Mouse (Mus musculus): ENCODE measurements around the gene Slc25a29. TPM values are rescaled to one million over a fixed set of nuclear protein-coding genes. Genes with fewer than 3 reads are reported as not detected.

Slc25a29 gene
- polyA plus RNA-seq, 1 experiment from 2014 or later: 9.1 TPM

DNA sequence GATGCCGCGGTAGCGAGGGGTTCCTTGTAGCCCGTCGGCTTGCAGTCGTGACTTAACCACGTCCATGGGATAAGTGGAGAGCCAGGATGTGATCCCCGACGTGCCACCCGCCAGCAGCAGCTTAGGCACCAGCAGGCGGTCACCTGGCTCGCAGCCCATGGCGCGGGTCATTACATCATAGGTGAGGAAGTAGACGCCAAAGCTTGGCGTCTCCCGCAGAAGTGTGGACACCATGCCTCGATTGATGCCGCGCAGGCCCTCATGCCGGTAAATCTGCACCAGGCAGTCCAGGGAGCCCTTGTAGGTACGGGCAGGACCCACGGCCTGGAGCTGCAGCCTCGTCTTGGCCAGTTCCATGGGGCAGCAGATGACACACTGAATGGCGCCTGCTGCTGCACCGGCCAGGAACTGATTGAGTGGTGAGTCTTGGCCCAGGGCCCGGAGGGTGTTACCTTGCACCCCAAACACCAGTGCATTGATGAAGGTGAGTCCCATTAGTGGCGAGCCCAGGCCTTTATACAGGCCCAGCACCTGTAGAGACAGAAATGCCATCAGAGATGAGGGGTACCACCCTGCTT, 8.6 kb downstream of the Slc25a29 start:
- Histone ChIP-seq H3K27me3 (ENCODE audit: insufficient read depth, low read length) (no peaks in the 10 kb centered on the region), H3K9me3 (ENCODE audit: low read length) (no peaks in the 10 kb centered on the region), H3K4me3 (ENCODE audit: low read length) (no peak overlapping the region), H3K9ac (replicated peaks; ENCODE audit: low read length) (no peak overlapping the region), H3K27ac (ENCODE audit: low read length) (no peak overlapping the region), H3K4me2 (replicated peaks; ENCODE audit: low read depth, low read length) (no peak overlapping the region), H3K36me3 (ENCODE audit: insufficient read depth, low read length) (peaks cover 20% of the 10 kb centered on the region), H3K4me1 (ENCODE audit: insufficient read depth, low read length) (peaks cover 4% of the 10 kb centered on the region)
- ATAC-seq (ENCODE audit: low FRiP score, low TSS enrichment): no peak
- 94% methylated on average over 28 of the region's 28 CpGs for WGBS

DNA sequence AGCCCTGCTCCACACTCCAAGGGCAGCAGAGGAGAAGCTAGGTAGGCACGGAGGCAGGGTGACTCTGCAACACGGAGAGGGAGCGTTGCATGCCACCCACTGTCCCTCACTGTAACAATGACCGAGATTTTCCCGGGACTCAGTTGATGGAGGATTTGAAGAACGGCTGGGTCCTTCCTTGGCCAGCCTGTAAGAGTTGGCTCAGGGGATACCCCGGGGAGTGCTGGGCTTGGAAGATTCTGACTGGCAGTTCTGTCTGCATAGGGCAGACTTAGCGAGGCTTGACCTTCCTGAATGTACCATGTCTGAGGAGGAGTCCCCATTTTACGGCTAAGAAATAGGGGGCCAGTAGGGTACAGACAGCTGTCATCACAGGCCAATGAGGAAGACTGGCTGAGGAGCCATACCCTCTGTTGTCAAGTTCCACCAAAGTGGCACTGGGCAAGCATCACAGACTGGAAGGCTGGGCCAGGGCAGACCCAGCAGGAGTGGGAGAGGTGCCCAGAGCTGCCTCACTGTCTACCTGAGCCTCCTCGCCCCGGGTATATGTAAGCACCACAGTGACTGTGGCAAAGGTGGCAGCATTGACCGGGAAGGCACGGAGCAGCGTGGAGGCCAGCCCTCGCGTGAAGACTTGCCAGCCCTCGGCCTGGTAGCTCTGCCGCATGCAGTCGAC, 9.3 kb downstream of the Slc25a29 start:
- no peak overlapping the region for H3K9ac ChIP-seq (replicated peaks; ENCODE audit: low read length)
- no peak overlapping the region for H3K27ac ChIP-seq (ENCODE audit: low read length)
- no peaks in the 10 kb centered on the region for H3K4me1 ChIP-seq (ENCODE audit: insufficient read depth, low read length)
- no peak for ATAC-seq (ENCODE audit: low FRiP score, low TSS enrichment)
- H3K4me2 ChIP-seq (replicated peaks; ENCODE audit: low read depth, low read length): no peak overlapping the region
- 93% methylated on average over 19 of the region's 19 CpGs for WGBS
- H3K4me3 ChIP-seq (ENCODE audit: low read length): no peak overlapping the region
- H3K36me3 ChIP-seq (ENCODE audit: insufficient read depth, low read length): peaks cover 20% of the 10 kb centered on the region
- H3K9me3 ChIP-seq (ENCODE audit: low read length): no peaks in the 10 kb centered on the region
- no peaks in the 10 kb centered on the region for H3K27me3 ChIP-seq (ENCODE audit: insufficient read depth, low read length)

GRCm38 (mm10) chr12:108825561-108826224, 10.0 kb downstream of the Slc25a29 start:
- H3K36me3 ChIP-seq (ENCODE audit: insufficient read depth, low read length): peaks cover 20% of the 10 kb centered on the region
- WGBS: 90% methylated on average over 13 of the region's 13 CpGs
- H3K4me2 ChIP-seq (replicated peaks; ENCODE audit: low read depth, low read length): no peak overlapping the region
- no peaks in the 10 kb centered on the region for H3K27me3 ChIP-seq (ENCODE audit: insufficient read depth, low read length)
- H3K9ac ChIP-seq (replicated peaks; ENCODE audit: low read length): no peak overlapping the region
- H3K27ac ChIP-seq (ENCODE audit: low read length): no peak overlapping the region
- no peaks in the 10 kb centered on the region for H3K4me1 ChIP-seq (ENCODE audit: insufficient read depth, low read length)
- H3K4me3 ChIP-seq (ENCODE audit: low read length): no peak overlapping the region
- ATAC-seq (ENCODE audit: low FRiP score, low TSS enrichment): no peak
- no peaks in the 10 kb centered on the region for H3K9me3 ChIP-seq (ENCODE audit: low read length)

GRCm38 (mm10) chr12:108824225-108824874, 11.3 kb downstream of the Slc25a29 start:
- no peak for ATAC-seq (ENCODE audit: low FRiP score, low TSS enrichment)
- 82% methylated on average over 15 of the region's 15 CpGs for WGBS

DNA sequence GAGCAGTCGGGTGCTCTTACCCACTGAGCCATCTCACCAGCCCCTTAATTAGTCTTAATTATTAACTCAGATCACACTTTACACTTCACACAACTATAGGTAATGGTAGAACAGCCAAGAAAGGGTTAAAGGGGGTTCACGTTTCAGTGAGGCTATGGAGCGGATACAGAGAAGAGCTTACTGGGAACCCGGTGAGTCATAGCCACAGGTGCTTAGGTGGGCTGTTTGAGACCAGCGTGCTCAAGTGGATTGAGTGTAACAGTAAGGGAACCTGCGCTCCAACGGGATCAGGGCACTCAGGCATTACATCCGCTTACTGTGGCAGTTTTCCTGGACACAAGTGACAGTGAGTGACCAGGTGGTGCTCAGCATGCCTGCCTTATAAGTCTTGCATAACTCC, 12.6 kb downstream of the Slc25a29 start:
- peak; percentile 69 for ATAC-seq (ENCODE audit: low FRiP score, low TSS enrichment)
- peaks cover 16% of the 10 kb centered on the region for H3K36me3 ChIP-seq (ENCODE audit: insufficient read depth, low read length)
- H3K27me3 ChIP-seq (ENCODE audit: insufficient read depth, low read length): no peaks in the 10 kb centered on the region
- H3K4me1 ChIP-seq (ENCODE audit: insufficient read depth, low read length): no peaks in the 10 kb centered on the region
- H3K9ac ChIP-seq (replicated peaks; ENCODE audit: low read length): no peak overlapping the region
- no peak overlapping the region for H3K27ac ChIP-seq (ENCODE audit: low read length)
- H3K4me3 ChIP-seq (ENCODE audit: low read length): no peak overlapping the region
- whole genome bisulfite sequencing: 43% methylated on average over 8 of the region's 8 CpGs
- no peaks in the 10 kb centered on the region for H3K9me3 ChIP-seq (ENCODE audit: low read length)
- H3K4me2 ChIP-seq (replicated peaks; ENCODE audit: low read depth, low read length): no peak overlapping the region

More at GRCm38 (mm10) chr12:108824225-108824874, 11.3 kb downstream of the Slc25a29 start:
- H3K27ac ChIP-seq (ENCODE audit: low read length): no peak overlapping the region
- no peak overlapping the region for H3K4me3 ChIP-seq (ENCODE audit: low read length)
- H3K36me3 ChIP-seq (ENCODE audit: insufficient read depth, low read length): peaks cover 20% of the 10 kb centered on the region
- H3K4me1 ChIP-seq (ENCODE audit: insufficient read depth, low read length): no peaks in the 10 kb centered on the region
- no peak overlapping the region for H3K4me2 ChIP-seq (replicated peaks; ENCODE audit: low read depth, low read length)
- H3K27me3 ChIP-seq (ENCODE audit: insufficient read depth, low read length): no peaks in the 10 kb centered on the region
- no peaks in the 10 kb centered on the region for H3K9me3 ChIP-seq (ENCODE audit: low read length)
- no peak overlapping the region for H3K9ac ChIP-seq (replicated peaks; ENCODE audit: low read length)

GRCm38 (mm10) chr12:108820461-108820860, 15.2 kb downstream of the Slc25a29 start:
- no peak for ATAC-seq (ENCODE audit: low FRiP score, low TSS enrichment)
- WGBS: 91% methylated on average over 4 of the region's 4 CpGs
- peaks cover 10% of the 10 kb centered on the region; the same call in 1 of the 2 replicates for H3K36me3 ChIP-seq (ENCODE audit: insufficient read depth, low read length)
- H3K4me2 ChIP-seq (replicated peaks; ENCODE audit: low read depth, low read length): no peak overlapping the region
- H3K4me3 ChIP-seq (ENCODE audit: low read length): no peak overlapping the region
- H3K27ac ChIP-seq (ENCODE audit: low read length): no peak overlapping the region
- H3K27me3 ChIP-seq (ENCODE audit: insufficient read depth, low read length): no peaks in the 10 kb centered on the region
- H3K9me3 ChIP-seq (ENCODE audit: low read length): no peaks in the 10 kb centered on the region
- no peak overlapping the region for H3K9ac ChIP-seq (replicated peaks; ENCODE audit: low read length)
- H3K4me1 ChIP-seq (ENCODE audit: insufficient read depth, low read length): no peaks in the 10 kb centered on the region

GRCm38 (mm10) chr12:108816569-108816968, 19.1 kb downstream of the Slc25a29 start:
- Histone ChIP-seq H3K9me3 (ENCODE audit: low read length) (no peaks in the 10 kb centered on the region), H3K27me3 (ENCODE audit: insufficient read depth, low read length) (no peaks in the 10 kb centered on the region), H3K9ac (replicated peaks; ENCODE audit: low read length) (no peak overlapping the region), H3K27ac (ENCODE audit: low read length) (no peak overlapping the region), H3K4me1 (ENCODE audit: insufficient read depth, low read length) (no peaks in the 10 kb centered on the region; the same call in 1 of the 2 replicates), H3K36me3 (ENCODE audit: insufficient read depth, low read length) (peaks cover 15% of the 10 kb centered on the region; the same call in 1 of the 2 replicates), H3K4me2 (replicated peaks; ENCODE audit: low read depth, low read length) (no peak overlapping the region), H3K4me3 (ENCODE audit: low read length) (no peak overlapping the region)
- 70% methylated on average over 11 of the region's 11 CpGs for WGBS
- no peak for ATAC-seq (ENCODE audit: low FRiP score, low TSS enrichment)

DNA sequence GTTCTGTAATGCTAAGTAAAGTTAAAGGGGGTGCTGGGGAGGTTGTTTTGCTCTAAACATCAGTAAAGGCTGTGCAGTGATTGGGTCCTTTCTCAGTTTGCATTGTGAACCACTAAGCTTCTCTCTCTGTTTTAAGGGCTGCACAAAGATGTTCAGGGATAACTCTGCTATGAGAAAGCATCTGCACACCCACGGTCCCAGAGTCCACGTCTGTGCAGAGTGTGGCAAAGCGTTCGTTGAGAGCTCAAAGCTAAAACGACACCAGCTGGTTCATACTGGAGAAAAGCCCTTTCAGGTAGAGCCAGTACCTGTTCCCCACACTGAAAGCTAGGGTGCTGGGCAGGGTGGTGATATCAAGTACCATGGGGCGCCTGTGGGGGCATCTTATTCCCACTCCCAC, 21.2 kb downstream of the Slc25a29 start:
- WGBS: 88% methylated on average over 6 of the region's 6 CpGs
- Histone ChIP-seq H3K4me3 (ENCODE audit: low read length) (no peak overlapping the region), H3K27ac (ENCODE audit: low read length) (no peak overlapping the region), H3K27me3 (ENCODE audit: insufficient read depth, low read length) (no peaks in the 10 kb centered on the region), H3K9ac (replicated peaks; ENCODE audit: low read length) (no peak overlapping the region), H3K4me1 (ENCODE audit: insufficient read depth, low read length) (no peaks in the 10 kb centered on the region; the same call in 1 of the 2 replicates), H3K9me3 (ENCODE audit: low read length) (no peaks in the 10 kb centered on the region), H3K36me3 (ENCODE audit: insufficient read depth, low read length) (peaks cover 15% of the 10 kb centered on the region; the same call in 1 of the 2 replicates), H3K4me2 (replicated peaks; ENCODE audit: low read depth, low read length) (no peak overlapping the region)
- no peak for ATAC-seq (ENCODE audit: low FRiP score, low TSS enrichment)

GRCm38 (mm10) chr12:108812463-108812862, 23.2 kb downstream of the Slc25a29 start:
- ATAC-seq (ENCODE audit: low FRiP score, low TSS enrichment): no peak
- H3K4me2 ChIP-seq (replicated peaks; ENCODE audit: low read depth, low read length): no peak overlapping the region
- WGBS: 65% methylated on average over 6 of the region's 6 CpGs
- no peaks in the 10 kb centered on the region for H3K27me3 ChIP-seq (ENCODE audit: insufficient read depth, low read length)
- H3K27ac ChIP-seq (ENCODE audit: low read length): no peak overlapping the region
- H3K4me3 ChIP-seq (ENCODE audit: low read length): no peak overlapping the region
- no peak overlapping the region for H3K9ac ChIP-seq (replicated peaks; ENCODE audit: low read length)
- no peaks in the 10 kb centered on the region; the same call in 1 of the 2 replicates for H3K4me1 ChIP-seq (ENCODE audit: insufficient read depth, low read length)
- H3K9me3 ChIP-seq (ENCODE audit: low read length): no peaks in the 10 kb centered on the region
- peaks cover 17% of the 10 kb centered on the region; the same call in 1 of the 2 replicates for H3K36me3 ChIP-seq (ENCODE audit: insufficient read depth, low read length)
